Mouse (Mus musculus): ENCODE data around the gene Sds. TPM values are rescaled to one million over a fixed set of nuclear protein-coding genes. Genes with fewer than 3 reads are reported as not detected.
"Not testable (repeated sequence)": the region's sequence is repeated elsewhere in the genome, so short reads cannot be mapped to it uniquely, and the experiment has no call there.

Gene Sds
- total RNA-seq, 2 experiments from 2014 or later = not detected

- no peak for DNase-seq
Observed at GRCm38 (mm10) chr5:120477993-120478392, 1.7 kb downstream of the Sds start.

GRCm38 (mm10) chr5:120479538-120479937, 3.2 kb downstream of the Sds start:
- no peak for DNase-seq
- intact Hi-C loops (cut with DNase I; ENCODE audit: low total_unique reads) = no loop called here

More at GRCm38 (mm10) chr5:120477993-120478392, 1.7 kb downstream of the Sds start:
- intact Hi-C loops (cut with DNase I; ENCODE audit: low total_unique reads) = no loop called here

- intact Hi-C loops (cut with DNase I; ENCODE audit: low total_unique reads) = no loop called here
- no peak for DNase-seq
Observed at GRCm38 (mm10) chr5:120481205-120481604, 4.9 kb downstream of the Sds start.

- DNase-seq = no peak
- intact Hi-C loops (cut with DNase I; ENCODE audit: low total_unique reads) = no loop called here
Observed at GRCm38 (mm10) chr5:120483399-120483798, 7.1 kb downstream of the Sds start.

- DNase-seq = no peak
- intact Hi-C loops (cut with DNase I; ENCODE audit: low total_unique reads) = no loop called here
Observed at GRCm38 (mm10) chr5:120487844-120488243, 11.5 kb downstream of the Sds start.

GRCm38 (mm10) chr5:120490679-120491192, 14.4 kb downstream of the Sds start:
- intact Hi-C loops (cut with DNase I; ENCODE audit: low total_unique reads) = no loop called here
- peak; percentile 49 for DNase-seq

GRCm38 (mm10) chr5:120492437-120492836, 16.1 kb downstream of the Sds start:
- DNase-seq = no peak
- intact Hi-C loops (cut with DNase I; ENCODE audit: low total_unique reads) = no loop called here

GRCm38 (mm10) chr5:120493440-120493839, 17.1 kb downstream of the Sds start:
- intact Hi-C loops (cut with DNase I; ENCODE audit: low total_unique reads) = no loop called here
- DNase-seq = no peak

GRCm38 (mm10) chr5:120493873-120494395, 17.6 kb downstream of the Sds start:
- intact Hi-C loops (cut with DNase I; ENCODE audit: low total_unique reads) = no loop called here
- DNase-seq = no peak

- DNase-seq = no peak
- intact Hi-C loops (cut with DNase I; ENCODE audit: low total_unique reads) = no loop called here
Observed at GRCm38 (mm10) chr5:120495064-120495702, 18.9 kb downstream of the Sds start.

- no peak for DNase-seq
- intact Hi-C loops (cut with DNase I; ENCODE audit: low total_unique reads) = no loop called here
Observed at GRCm38 (mm10) chr5:120495703-120496226, 19.4 kb downstream of the Sds start.

GRCm38 (mm10) chr5:120497071-120497470, 20.7 kb downstream of the Sds start:
- intact Hi-C loops (cut with DNase I; ENCODE audit: low total_unique reads) = no loop called here
- no peak for DNase-seq

GRCm38 (mm10) chr5:120499202-120499601, 22.9 kb downstream of the Sds start:
- DNase-seq = no peak
- intact Hi-C loops (cut with DNase I; ENCODE audit: low total_unique reads) = no loop called here

- intact Hi-C loops (cut with DNase I; ENCODE audit: low total_unique reads); DNase-seq: not testable (repeated sequence)
Observed at GRCm38 (mm10) chr5:120500609-120501008, 24.3 kb downstream of the Sds start.

GRCm38 (mm10) chr5:120502147-120502621, 25.9 kb downstream of the Sds start:
- intact Hi-C loops (cut with DNase I; ENCODE audit: low total_unique reads) = no loop called here
- no peak for DNase-seq

GRCm38 (mm10) chr5:120502675-120503143, 26.4 kb downstream of the Sds start:
- intact Hi-C loops (cut with DNase I; ENCODE audit: low total_unique reads) = no loop called here
- no peak for DNase-seq

- peak; percentile 87 for DNase-seq
- intact Hi-C loops (cut with DNase I; ENCODE audit: low total_unique reads) = no loop called here
Observed at GRCm38 (mm10) chr5:120503144-120503795, 26.9 kb downstream of the Sds start, which contains the start of gene Plbd2. Plbd2 (minus strand) TSS chr5:120503625.

GRCm38 (mm10) chr5:120505368-120505767, 29.0 kb downstream of the Sds start:
- intact Hi-C loops (cut with DNase I; ENCODE audit: low total_unique reads) = loop anchor here (5.0 kb wide), 1 partner anchor 102 kb away; no protein-coding TSS in a partner anchor
- DNase-seq = peak; percentile 84

GRCm38 (mm10) chr5:120505781-120506180, 29.5 kb downstream of the Sds start:
- no peak for DNase-seq
- intact Hi-C loops (cut with DNase I; ENCODE audit: low total_unique reads) = loop anchor here (5.0 kb wide), 1 partner anchor 102 kb away; no protein-coding TSS in a partner anchor

GRCm38 (mm10) chr5:120506490-120506889, 30.2 kb downstream of the Sds start:
- intact Hi-C loops (cut with DNase I; ENCODE audit: low total_unique reads) = loop anchor here (5.0 kb wide), 1 partner anchor 101 kb away; no protein-coding TSS in a partner anchor
- DNase-seq = no peak

Data from gastrocnemius, postnatal 14 days (tissue).